Mouse (Mus musculus): ENCODE data around the gene 1810062G17Rik. TPM values are rescaled to one million over a fixed set of nuclear protein-coding genes. Genes with fewer than 3 reads are reported as not detected.

1810062G17Rik gene
- polyA plus RNA-seq, 1 experiment from 2014 or later: not detected

GRCm38 (mm10) chr3:36468871-36469270 is 6.9 kb upstream of the 1810062G17Rik start:
- ATAC-seq (ENCODE audit: insufficient read depth, low FRiP score, low TSS enrichment) (no peak), DNase-seq (ENCODE audit: low spot score) (no peak)
- H3K27ac ChIP-seq (ENCODE audit: low read depth, low read length): no peak overlapping the region
- H3K9me3 ChIP-seq (ENCODE audit: control insufficient read depth, low read length): no peaks in the 10 kb centered on the region
- no peak overlapping the region for H3K9ac ChIP-seq (ENCODE audit: low read length)
- WGBS: 45% methylated on average over 2 of the region's 2 CpGs
- H3K4me2 ChIP-seq (ENCODE audit: low read depth): no peak overlapping the region
- no peaks in the 10 kb centered on the region for H3K4me1 ChIP-seq (ENCODE audit: control insufficient read depth, insufficient read depth, low read length)
- H3K4me3 ChIP-seq (ENCODE audit: low read depth, low read length): no peak overlapping the region
- no peaks in the 10 kb centered on the region for H3K27me3 ChIP-seq (ENCODE audit: control insufficient read depth, insufficient read depth, low read length)
- no peaks in the 10 kb centered on the region for H3K36me3 ChIP-seq (ENCODE audit: control insufficient read depth, insufficient read depth, low read length)

- no peak overlapping the region for H3K9ac ChIP-seq (ENCODE audit: low read length)
- no peak for ATAC-seq (ENCODE audit: insufficient read depth, low FRiP score, low TSS enrichment)
- H3K4me2 ChIP-seq (ENCODE audit: low read depth): no peak overlapping the region
- H3K9me3 ChIP-seq (ENCODE audit: control insufficient read depth, low read length): no peaks in the 10 kb centered on the region
- H3K36me3 ChIP-seq (ENCODE audit: control insufficient read depth, insufficient read depth, low read length): no peaks in the 10 kb centered on the region
- DNase-seq (ENCODE audit: low spot score): no peak
- H3K27ac ChIP-seq (ENCODE audit: low read depth, low read length): no peak overlapping the region
- H3K27me3 ChIP-seq (ENCODE audit: control insufficient read depth, insufficient read depth, low read length): no peaks in the 10 kb centered on the region
- H3K4me3 ChIP-seq (ENCODE audit: low read depth, low read length): no peak overlapping the region
- H3K4me1 ChIP-seq (ENCODE audit: control insufficient read depth, insufficient read depth, low read length): 0 out of 2 replicates have a peak, but pooled peaks cover 2% of the 10 kb centered on the region
- 73% methylated on average over 4 of the region's 4 CpGs for WGBS
Observed at GRCm38 (mm10) chr3:36471856-36472255, 3.9 kb upstream of the 1810062G17Rik start.

GRCm38 (mm10) chr3:36473222-36473621 is 2.5 kb upstream of the 1810062G17Rik start:
- Histone ChIP-seq H3K4me3 (ENCODE audit: low read depth, low read length) (no peak overlapping the region), H3K4me2 (ENCODE audit: low read depth) (no peak overlapping the region), H3K9me3 (ENCODE audit: control insufficient read depth, low read length) (no peaks in the 10 kb centered on the region), H3K27ac (ENCODE audit: low read depth, low read length) (no peak overlapping the region), H3K9ac (ENCODE audit: low read length) (no peak overlapping the region), H3K4me1 (ENCODE audit: control insufficient read depth, insufficient read depth, low read length) (0 out of 2 replicates have a peak, but pooled peaks cover 2% of the 10 kb centered on the region), H3K36me3 (ENCODE audit: control insufficient read depth, insufficient read depth, low read length) (no peaks in the 10 kb centered on the region), H3K27me3 (ENCODE audit: control insufficient read depth, insufficient read depth, low read length) (no peaks in the 10 kb centered on the region)
- WGBS: 94% methylated on average over 5 of the region's 5 CpGs
- no peak for DNase-seq (ENCODE audit: low spot score)
- ATAC-seq (ENCODE audit: insufficient read depth, low FRiP score, low TSS enrichment): no peak

GRCm38 (mm10) chr3:36474421-36474820 is 1.3 kb upstream of the 1810062G17Rik start:
- DNase-seq (ENCODE audit: low spot score): no peak
- Histone ChIP-seq H3K4me2 (ENCODE audit: low read depth) (no peak overlapping the region; the same call in 1 of the 2 replicates), H3K36me3 (ENCODE audit: control insufficient read depth, insufficient read depth, low read length) (no peaks in the 10 kb centered on the region), H3K9ac (ENCODE audit: low read length) (no peak overlapping the region), H3K9me3 (ENCODE audit: control insufficient read depth, low read length) (no peaks in the 10 kb centered on the region), H3K27me3 (ENCODE audit: control insufficient read depth, insufficient read depth, low read length) (no peaks in the 10 kb centered on the region), H3K4me3 (ENCODE audit: low read depth, low read length) (peak overlapping the region; percentile 60), H3K27ac (ENCODE audit: low read depth, low read length) (no peak overlapping the region), H3K4me1 (ENCODE audit: control insufficient read depth, insufficient read depth, low read length) (0 out of 2 replicates have a peak, but pooled peaks cover 5% of the 10 kb centered on the region)
- WGBS: 81% methylated on average over 5 of the region's 5 CpGs
- ATAC-seq (ENCODE audit: insufficient read depth, low FRiP score, low TSS enrichment): no peak

- Histone ChIP-seq H3K4me1 (ENCODE audit: control insufficient read depth, insufficient read depth, low read length) (0 out of 2 replicates have a peak, but pooled peaks cover 5% of the 10 kb centered on the region), H3K4me3 (ENCODE audit: low read depth, low read length) (peak overlapping the region; percentile 60), H3K27ac (ENCODE audit: low read depth, low read length) (0 out of 2 replicates have a peak overlapping the region, but pooled peaks have one; percentile 27), H3K9me3 (ENCODE audit: control insufficient read depth, low read length) (no peaks in the 10 kb centered on the region), H3K27me3 (ENCODE audit: control insufficient read depth, insufficient read depth, low read length) (no peaks in the 10 kb centered on the region), H3K36me3 (ENCODE audit: control insufficient read depth, insufficient read depth, low read length) (no peaks in the 10 kb centered on the region), H3K4me2 (ENCODE audit: low read depth) (peak overlapping the region; percentile 95), H3K9ac (ENCODE audit: low read length) (peak overlapping the region; percentile 79)
- no peak for DNase-seq (ENCODE audit: low spot score)
- ATAC-seq (ENCODE audit: insufficient read depth, low FRiP score, low TSS enrichment): no peak; the same call in 1 of the 2 replicates
- WGBS: 4% methylated on average over 23 of the region's 24 CpGs
Observed at GRCm38 (mm10) chr3:36474938-36475483, 726 bp upstream of the 1810062G17Rik start.

GRCm38 (mm10) chr3:36476261-36477155 is 771 bp downstream of the 1810062G17Rik start:
- 30% methylated on average over 20 of the region's 20 CpGs for WGBS
- Histone ChIP-seq H3K4me2 (ENCODE audit: low read depth) (peak overlapping the region; percentile 95), H3K9me3 (ENCODE audit: control insufficient read depth, low read length) (no peaks in the 10 kb centered on the region), H3K4me3 (ENCODE audit: low read depth, low read length) (peak overlapping the region; percentile 60), H3K9ac (ENCODE audit: low read length) (peak overlapping the region; percentile 79), H3K4me1 (ENCODE audit: control insufficient read depth, insufficient read depth, low read length) (peaks cover 5% of the 10 kb centered on the region), H3K36me3 (ENCODE audit: control insufficient read depth, insufficient read depth, low read length) (no peaks in the 10 kb centered on the region), H3K27ac (ENCODE audit: low read depth, low read length) (no peak overlapping the region), H3K27me3 (ENCODE audit: control insufficient read depth, insufficient read depth, low read length) (no peaks in the 10 kb centered on the region)
- DNase-seq (ENCODE audit: low spot score) (no peak), ATAC-seq (ENCODE audit: insufficient read depth, low FRiP score, low TSS enrichment) (no peak)

GRCm38 (mm10) chr3:36478776-36479175 is 3.0 kb downstream of the 1810062G17Rik start:
- no peaks in the 10 kb centered on the region for H3K9me3 ChIP-seq (ENCODE audit: control insufficient read depth, low read length)
- DNase-seq (ENCODE audit: low spot score) (no peak), ATAC-seq (ENCODE audit: insufficient read depth, low FRiP score, low TSS enrichment) (no peak)
- no peak overlapping the region for H3K4me2 ChIP-seq (ENCODE audit: low read depth)
- H3K27ac ChIP-seq (ENCODE audit: low read depth, low read length): no peak overlapping the region
- no peak overlapping the region for H3K4me3 ChIP-seq (ENCODE audit: low read depth, low read length)
- H3K27me3 ChIP-seq (ENCODE audit: control insufficient read depth, insufficient read depth, low read length): no peaks in the 10 kb centered on the region
- peaks cover 9% of the 10 kb centered on the region for H3K4me1 ChIP-seq (ENCODE audit: control insufficient read depth, insufficient read depth, low read length)
- WGBS: 75% methylated on average over 8 of the region's 8 CpGs
- no peaks in the 10 kb centered on the region for H3K36me3 ChIP-seq (ENCODE audit: control insufficient read depth, insufficient read depth, low read length)
- H3K9ac ChIP-seq (ENCODE audit: low read length): no peak overlapping the region

DNA sequence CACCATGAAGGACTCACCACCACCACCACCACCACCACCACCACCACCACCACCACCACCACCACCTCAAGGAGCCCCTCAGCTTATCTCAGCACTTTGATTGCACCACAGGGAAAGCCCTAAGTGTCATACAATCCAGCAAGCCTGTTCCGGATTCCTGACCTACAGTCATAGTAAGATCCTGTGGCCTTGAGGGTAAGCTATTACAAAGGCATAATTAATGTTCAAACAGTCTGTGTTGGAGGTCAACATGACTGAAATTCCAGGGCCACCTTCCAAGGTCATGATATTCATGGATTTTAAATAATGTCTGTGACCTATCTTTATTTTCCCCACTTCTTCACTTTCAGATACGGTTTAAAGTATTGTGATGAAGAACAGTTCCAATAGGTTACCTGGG is 4.7 kb downstream of the 1810062G17Rik start:
- no peak overlapping the region for H3K9ac ChIP-seq (ENCODE audit: low read length)
- H3K27me3 ChIP-seq (ENCODE audit: control insufficient read depth, insufficient read depth, low read length): no peaks in the 10 kb centered on the region
- no peak for DNase-seq (ENCODE audit: low spot score)
- no peaks in the 10 kb centered on the region for H3K9me3 ChIP-seq (ENCODE audit: control insufficient read depth, low read length)
- ATAC-seq (ENCODE audit: insufficient read depth, low FRiP score, low TSS enrichment): no peak
- H3K27ac ChIP-seq (ENCODE audit: low read depth, low read length): no peak overlapping the region
- no peak overlapping the region for H3K4me2 ChIP-seq (ENCODE audit: low read depth)
- H3K36me3 ChIP-seq (ENCODE audit: control insufficient read depth, insufficient read depth, low read length): no peaks in the 10 kb centered on the region
- H3K4me1 ChIP-seq (ENCODE audit: control insufficient read depth, insufficient read depth, low read length): peaks cover 9% of the 10 kb centered on the region
- H3K4me3 ChIP-seq (ENCODE audit: low read depth, low read length): no peak overlapping the region
- 79% methylated on average over 2 of the region's 2 CpGs for WGBS
